Comparison of ENCODE assay signal across 28 mouse cellular contexts in genomic region chr1:53797074-53797473, GRCm38 (mm10). TPM values are rescaled to one million over a fixed set of nuclear protein-coding genes. Genes with fewer than 3 reads are reported as not detected.
DNase-seq lines count a peak whose midpoint lies in the region; ATAC-seq lines count a peak whose summit lies in the region.
"Had no signal": no experiment of that assay in that cellular context is flagged by ENCODE, and none has a peak within 500 bp of the region (broad histone marks: within the 10 kb centered on the region; RNA-seq: fewer than 3 reads in every experiment).

No protein-coding gene starts in this region.

- no peak overlapping the region for H3K4me2 ChIP-seq in midbrain, embryonic 15.5 days
- H3K4me2 ChIP-seq: embryonic facial prominence, embryonic 15.5 days; forebrain, embryonic 12.5 days; heart, embryonic 13.5 days; limb, embryonic 12.5 days; liver, embryonic 15.5 days; lung, embryonic 14.5 days had no signal

- H3K36me3 ChIP-seq in midbrain, embryonic 15.5 days (replicated peaks): no peaks in the 10 kb centered on the region
- H3K36me3 ChIP-seq: embryonic facial prominence, embryonic 10.5 days; embryonic facial prominence, embryonic 15.5 days; forebrain, embryonic 12.5 days; heart, embryonic 13.5 days; limb, embryonic 12.5 days; liver, embryonic 15.5 days; midbrain, embryonic 10.5 days had no signal

- H3K4me3 ChIP-seq in midbrain, embryonic 15.5 days: no peak overlapping the region
- H3K4me3 ChIP-seq: embryonic facial prominence, embryonic 10.5 days; embryonic facial prominence, embryonic 15.5 days; forebrain, embryonic 12.5 days; heart, embryonic 13.5 days; limb, embryonic 12.5 days; liver, embryonic 15.5 days; midbrain, embryonic 10.5 days had no signal

- DNase-seq in CD4-positive helper T cell, adult 2 months (ENCODE audit: low read depth, low spot score): peak; percentile 81
- peak; percentile 80 for DNase-seq in naive thymus-derived CD4-positive, alpha-beta T cell, adult 2 months (ENCODE audit: low read depth)
- DNase-seq in ovary, adult 18-20 months (ENCODE audit: low spot score): no peak
- no peak for DNase-seq in kidney, postnatal 36 days
- DNase-seq: adrenal gland, adult 8-10 months; cerebellum, adult 2 months; cerebellum, postnatal 14 days; gastrocnemius, postnatal 36 days; heart, postnatal 10 days; kidney, adult 8-10 months; lung, embryonic 14.5 days; lung, postnatal 14 days; retina, postnatal 1 day; right cerebral cortex, postnatal 14 days; thymus, postnatal 14 days had no signal

- ATAC-seq in CD4-positive, CD25-positive, alpha-beta regulatory T cell, adult 4 months: peak; percentile 80
- peak; percentile 80 for ATAC-seq in activated CD4-positive, CD25-positive, alpha-beta regulatory T cell, adult 4 months
- no peak for ATAC-seq in midbrain, embryonic 15.5 days (replicated peaks)
- ATAC-seq: hindbrain, embryonic 16.5 days; midbrain, embryonic 16.5 days had no signal

- H3K27me3 ChIP-seq in midbrain, embryonic 15.5 days (replicated peaks): no peaks in the 10 kb centered on the region
- H3K27me3 ChIP-seq: embryonic facial prominence, embryonic 15.5 days; forebrain, embryonic 12.5 days; heart, embryonic 13.5 days; limb, embryonic 12.5 days; liver, embryonic 15.5 days had no signal

- H3K4me1 ChIP-seq in midbrain, embryonic 15.5 days: no peaks in the 10 kb centered on the region
- H3K4me1 ChIP-seq: embryonic facial prominence, embryonic 10.5 days; embryonic facial prominence, embryonic 15.5 days; forebrain, embryonic 12.5 days; limb, embryonic 12.5 days; liver, embryonic 15.5 days; midbrain, embryonic 10.5 days had no signal

- H3K9ac ChIP-seq in midbrain, embryonic 15.5 days: no peak overlapping the region
- H3K9ac ChIP-seq: embryonic facial prominence, embryonic 15.5 days; forebrain, embryonic 12.5 days; heart, embryonic 13.5 days; limb, embryonic 12.5 days; liver, embryonic 15.5 days; lung, embryonic 14.5 days had no signal

- no peak overlapping the region for H3K27ac ChIP-seq in midbrain, embryonic 15.5 days
- H3K27ac ChIP-seq: embryonic facial prominence, embryonic 10.5 days; embryonic facial prominence, embryonic 15.5 days; forebrain, embryonic 12.5 days; heart, embryonic 13.5 days; kidney, postnatal 0 days; limb, embryonic 12.5 days; liver, embryonic 15.5 days; midbrain, embryonic 10.5 days had no signal

- no peaks in the 10 kb centered on the region for H3K9me3 ChIP-seq in midbrain, embryonic 15.5 days
- H3K9me3 ChIP-seq: embryonic facial prominence, embryonic 10.5 days; embryonic facial prominence, embryonic 15.5 days; forebrain, embryonic 12.5 days; heart, embryonic 13.5 days; limb, embryonic 12.5 days; liver, embryonic 15.5 days; midbrain, embryonic 10.5 days had no signal

- 90% methylated on average over 5 of the region's 5 CpGs for WGBS in midbrain, embryonic 15.5 days

RNA-seq across cellular contexts. Expression of gene Stk17b, which starts 12.1 kb away (rescaled TPM):
- polyA plus RNA-seq in CD4-positive, CD25-positive, alpha-beta regulatory T cell, adult 4 months (2017; shearing (Covaris generic)): 100 to 1,000 TPM; 437 to 460 TPM
- polyA plus RNA-seq in activated CD4-positive, CD25-positive, alpha-beta regulatory T cell, adult 4 months (2017; shearing (Covaris generic)): 100 to 1,000 TPM; 437 to 475 TPM
- polyA plus RNA-seq in midbrain, embryonic 15.5 days (2015; fragmentation: Nextera tagmentation; extraction: Ambion mirVana): 3.4 and 5.3 TPM in 2 replicates

Comparison
In these comparisons a context has a peak if more than half of its experiments do, and no peak if none do; other contexts are left out.
1. DNase-seq: peak in CD4-positive helper T cell, adult 2 months (single experiment) and naive thymus-derived CD4-positive, alpha-beta T cell, adult 2 months (single experiment); none in ovary, adult 18-20 months (single experiment) and kidney, postnatal 36 days (0 of 2).
2. RNA of gene Stk17b, which starts 12.1 kb away (polyA plus RNA-seq): 437 to 475 TPM in activated CD4-positive, CD25-positive, alpha-beta regulatory T cell, adult 4 months and 437 to 460 TPM in CD4-positive, CD25-positive, alpha-beta regulatory T cell, adult 4 months; 3.4 to 5.3 TPM in midbrain, embryonic 15.5 days; every median in the first group is over 10 times any median in the second.